Mouse (Mus musculus): ENCODE results near the gene Gm20422.
"Not testable (repeated sequence)": the region's sequence is repeated elsewhere in the genome, so short reads cannot be mapped to it uniquely, and the experiment has no call there.

Gm20422 gene

DNA sequence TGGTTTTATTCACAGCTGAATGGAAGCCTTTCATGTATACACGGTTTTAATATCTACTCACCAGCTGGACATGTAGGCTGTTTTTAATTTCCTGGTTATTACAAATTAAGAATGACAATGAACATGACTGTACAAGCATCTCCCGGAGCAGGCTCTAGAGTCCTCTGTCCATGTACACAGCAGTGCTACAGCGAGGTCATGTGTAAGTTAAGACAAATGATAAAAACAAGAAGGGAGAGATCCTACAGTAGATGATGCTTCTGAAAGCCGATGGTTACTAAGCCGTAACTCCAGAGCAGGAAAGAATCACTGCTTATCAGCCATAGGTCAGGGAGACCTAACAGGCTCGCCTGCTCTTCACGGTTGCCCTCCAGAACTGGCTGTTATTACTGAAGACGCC lies 61.2 kb downstream of the Gm20422 start:
- CTCF ChIA-PET: interaction anchor here (0.6 kb wide), 1 partner anchor 981 kb away, joined by 9 read pairs; no protein-coding TSS in a partner anchor

DNA sequence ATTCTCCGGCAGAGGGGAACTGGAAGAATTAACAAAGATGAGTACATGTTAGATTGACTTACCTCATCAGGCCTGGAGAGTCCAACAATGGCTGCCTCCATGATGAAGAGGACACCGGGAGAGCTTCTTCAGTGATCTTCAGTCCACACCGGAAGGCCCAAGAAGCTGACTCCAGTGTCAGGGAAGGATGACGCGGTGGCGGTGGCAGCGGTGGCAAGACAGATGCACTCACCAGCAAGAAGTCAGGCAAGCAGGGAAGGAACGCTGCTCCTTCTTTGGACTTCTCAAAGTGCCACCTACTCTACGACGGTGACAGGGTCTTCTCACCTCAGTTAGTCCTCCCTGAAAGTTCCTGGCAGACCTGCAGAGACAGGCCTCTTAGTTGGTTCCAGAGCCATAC lies 64.1 kb downstream of the Gm20422 start, which contains the start of gene Zfp869:
Gene Zfp869, minus strand, starts transcription at position 101 of the 400 bp plus-strand sequence.
- CTCF ChIA-PET: not testable (repeated sequence)

- CTCF ChIA-PET: no interaction called here
Observed at GRCm38 (mm10) chr8:69701810-69702209, 72.9 kb downstream of the Gm20422 start.
